Mouse (Mus musculus): ENCODE measurements at regions not wholly inside any gene's neighbourhood (a gene's known extent, or its start where the extent isn't known, plus 50 kb on each side); places are given as distances from the start of the nearest gene placed in this dataset.

GRCm38 (mm10) chr3:39952103-39952502 is 579.0 kb upstream of the Intu start:
- no peak overlapping the region for H3K4me3 ChIP-seq (ENCODE audit: low read depth, low read length)
- TF ChIP-seq CTCF (IDR thresholded peaks at IDR 0.05; ENCODE audit: low read depth) (no peak), EP300 (optimal IDR thresholded peaks at IDR 0.05) (no peak)
- H3K27me3 ChIP-seq (ENCODE audit: control insufficient read depth, insufficient read depth, low read length): no peaks in the 10 kb centered on the region
- H3K36me3 ChIP-seq (ENCODE audit: control insufficient read depth, insufficient read depth, low read length): no peaks in the 10 kb centered on the region
- ATAC-seq (ENCODE audit: low FRiP score, low TSS enrichment) (no peak), DNase-seq (ENCODE audit: low spot score) (no peak)
- no peak overlapping the region for H3K27ac ChIP-seq (replicated peaks)
- no peaks in the 10 kb centered on the region for H3K9me3 ChIP-seq (ENCODE audit: control insufficient read depth, low read length)
- WGBS: 74% methylated on average over 2 of the region's 2 CpGs
- no peak overlapping the region for H3K9ac ChIP-seq (ENCODE audit: low read length)
- no peak overlapping the region for H3K4me2 ChIP-seq (replicated peaks; ENCODE audit: low read depth)
- H3K4me1 ChIP-seq (replicated peaks; ENCODE audit: control insufficient read depth, insufficient read depth): no peaks in the 10 kb centered on the region

- Histone ChIP-seq H3K27ac (replicated peaks) (no peak overlapping the region), H3K4me1 (replicated peaks; ENCODE audit: control insufficient read depth, insufficient read depth) (no peaks in the 10 kb centered on the region), H3K4me2 (replicated peaks; ENCODE audit: low read depth) (no peak overlapping the region), H3K9me3 (ENCODE audit: control insufficient read depth, low read length) (no peaks in the 10 kb centered on the region), H3K27me3 (ENCODE audit: control insufficient read depth, insufficient read depth, low read length) (no peaks in the 10 kb centered on the region), H3K9ac (ENCODE audit: low read length) (no peak overlapping the region), H3K36me3 (ENCODE audit: control insufficient read depth, insufficient read depth, low read length) (no peaks in the 10 kb centered on the region), H3K4me3 (ENCODE audit: low read depth, low read length) (no peak overlapping the region)
- no peak for ATAC-seq (ENCODE audit: low FRiP score, low TSS enrichment)
- WGBS: 53% methylated on average over 1 of the region's 1 CpGs
- TF ChIP-seq CTCF (IDR thresholded peaks at IDR 0.05; ENCODE audit: low read depth) (no peak), EP300 (optimal IDR thresholded peaks at IDR 0.05) (no peak)
- DNase-seq (ENCODE audit: low spot score): no peak
These were observed 578.5 kb upstream of the Intu start for GRCm38 (mm10) chr3:39952556-39952955.

GRCm38 (mm10) chr3:39961836-39962640 is 569.0 kb upstream of the Intu start:
- Histone ChIP-seq H3K4me1 (replicated peaks; ENCODE audit: control insufficient read depth, insufficient read depth) (no peaks in the 10 kb centered on the region), H3K9me3 (ENCODE audit: control insufficient read depth, low read length) (no peaks in the 10 kb centered on the region), H3K27me3 (ENCODE audit: control insufficient read depth, insufficient read depth, low read length) (no peaks in the 10 kb centered on the region), H3K36me3 (ENCODE audit: control insufficient read depth, insufficient read depth, low read length) (no peaks in the 10 kb centered on the region), H3K4me3 (ENCODE audit: low read depth, low read length) (no peak overlapping the region), H3K4me2 (replicated peaks; ENCODE audit: low read depth) (no peak overlapping the region), H3K27ac (replicated peaks) (no peak overlapping the region), H3K9ac (ENCODE audit: low read length) (no peak overlapping the region)
- TF ChIP-seq EP300 (optimal IDR thresholded peaks at IDR 0.05) (no peak), CTCF (IDR thresholded peaks at IDR 0.05; ENCODE audit: low read depth) (no peak)
- ATAC-seq (ENCODE audit: low FRiP score, low TSS enrichment) (no peak), DNase-seq (ENCODE audit: low spot score) (no peak)
- WGBS: 66% methylated on average over 7 of the region's 7 CpGs

- no peaks in the 10 kb centered on the region for H3K4me1 ChIP-seq (replicated peaks; ENCODE audit: control insufficient read depth, insufficient read depth)
- no peak for ATAC-seq (ENCODE audit: low FRiP score, low TSS enrichment)
- TF ChIP-seq CTCF (IDR thresholded peaks at IDR 0.05; ENCODE audit: low read depth): no peak
- no peak for TF ChIP-seq EP300 (optimal IDR thresholded peaks at IDR 0.05)
- H3K36me3 ChIP-seq (ENCODE audit: control insufficient read depth, insufficient read depth, low read length): no peaks in the 10 kb centered on the region
- no peaks in the 10 kb centered on the region for H3K9me3 ChIP-seq (ENCODE audit: control insufficient read depth, low read length)
- 90% methylated on average over 2 of the region's 2 CpGs for WGBS
- no peak for DNase-seq (ENCODE audit: low spot score)
- H3K9ac ChIP-seq (ENCODE audit: low read length): no peak overlapping the region
- no peak overlapping the region for H3K27ac ChIP-seq (replicated peaks)
- no peak overlapping the region for H3K4me3 ChIP-seq (ENCODE audit: low read depth, low read length)
- H3K4me2 ChIP-seq (replicated peaks; ENCODE audit: low read depth): no peak overlapping the region
- H3K27me3 ChIP-seq (ENCODE audit: control insufficient read depth, insufficient read depth, low read length): no peaks in the 10 kb centered on the region
These were observed 565.7 kb upstream of the Intu start for GRCm38 (mm10) chr3:39965431-39965830.

GRCm38 (mm10) chr3:39966390-39966789 is 564.7 kb upstream of the Intu start:
- Histone ChIP-seq H3K4me3 (ENCODE audit: low read depth, low read length) (no peak overlapping the region), H3K4me1 (replicated peaks; ENCODE audit: control insufficient read depth, insufficient read depth) (no peaks in the 10 kb centered on the region), H3K9me3 (ENCODE audit: control insufficient read depth, low read length) (no peaks in the 10 kb centered on the region), H3K36me3 (ENCODE audit: control insufficient read depth, insufficient read depth, low read length) (no peaks in the 10 kb centered on the region), H3K9ac (ENCODE audit: low read length) (no peak overlapping the region), H3K27me3 (ENCODE audit: control insufficient read depth, insufficient read depth, low read length) (no peaks in the 10 kb centered on the region), H3K27ac (replicated peaks) (no peak overlapping the region), H3K4me2 (replicated peaks; ENCODE audit: low read depth) (no peak overlapping the region)
- WGBS: 85% methylated on average over 2 of the region's 2 CpGs
- no peak for TF ChIP-seq CTCF (IDR thresholded peaks at IDR 0.05; ENCODE audit: low read depth)
- TF ChIP-seq EP300 (optimal IDR thresholded peaks at IDR 0.05): no peak
- DNase-seq (ENCODE audit: low spot score): no peak
- ATAC-seq (ENCODE audit: low FRiP score, low TSS enrichment): no peak

- Histone ChIP-seq H3K36me3 (ENCODE audit: control insufficient read depth, insufficient read depth, low read length) (no peaks in the 10 kb centered on the region), H3K4me2 (replicated peaks; ENCODE audit: low read depth) (no peak overlapping the region), H3K9me3 (ENCODE audit: control insufficient read depth, low read length) (no peaks in the 10 kb centered on the region), H3K4me3 (ENCODE audit: low read depth, low read length) (no peak overlapping the region), H3K4me1 (replicated peaks; ENCODE audit: control insufficient read depth, insufficient read depth) (no peaks in the 10 kb centered on the region), H3K27me3 (ENCODE audit: control insufficient read depth, insufficient read depth, low read length) (no peaks in the 10 kb centered on the region), H3K27ac (replicated peaks) (no peak overlapping the region), H3K9ac (ENCODE audit: low read length) (no peak overlapping the region)
- DNase-seq (ENCODE audit: low spot score) (no peak), ATAC-seq (ENCODE audit: low FRiP score, low TSS enrichment) (no peak)
- 92% methylated on average over 2 of the region's 2 CpGs for WGBS
- no peak for TF ChIP-seq EP300 (optimal IDR thresholded peaks at IDR 0.05)
These were observed 554.1 kb upstream of the Intu start for GRCm38 (mm10) chr3:39976937-39977336.

Data from stomach, postnatal 0 days (tissue).